Mouse (Mus musculus) C2C12 (cell line): Measurements from ENCODE around the gene Gm37240.

Source experiments
- CTCF ChIP-seq: IDR thresholded peaks from one replicate; pipeline ENCODE4 v1.5.1; 2011; ENCODE audit not compliant: control insufficient read depth, insufficient read depth, insufficient read length
- MYOG ChIP-seq: IDR thresholded peaks from one replicate; pipeline ENCODE4 v1.6.1; 2011; ENCODE audit not compliant: control insufficient read depth, insufficient read length; ENCODE audit errors: extremely low read depth

- TF ChIP-seq MYOG: no peak
- no peak for TF ChIP-seq CTCF
Observed at GRCm38 (mm10) chr3:84649578-84650327, 1237.6 kb downstream of the Gm37240 start.
